Mouse (Mus musculus) brain, embryonic 18.5 days (tissue): ENCODE measurements around the gene Gm21882.
"Not testable (repeated sequence)": the region's sequence is repeated elsewhere in the genome, so short reads cannot be mapped to it uniquely, and the experiment has no call there.

Experiments used
- DNase-seq: peaks from one replicate; pipeline ENCODE4 v3.0.0-alpha.2; 2012; ENCODE audit warnings: low read depth, low spot score

Gm21882 gene

GRCm38 (mm10) chrY:40381423-40381822 is at the start of gene Gm21882:
TSS of gene Gm21882 (minus strand) at chrY:40381523.
- not testable (repeated sequence) for DNase-seq
